Mouse (Mus musculus): Measurements from ENCODE around the gene Pdlim1.

Pdlim1 gene

DNA sequence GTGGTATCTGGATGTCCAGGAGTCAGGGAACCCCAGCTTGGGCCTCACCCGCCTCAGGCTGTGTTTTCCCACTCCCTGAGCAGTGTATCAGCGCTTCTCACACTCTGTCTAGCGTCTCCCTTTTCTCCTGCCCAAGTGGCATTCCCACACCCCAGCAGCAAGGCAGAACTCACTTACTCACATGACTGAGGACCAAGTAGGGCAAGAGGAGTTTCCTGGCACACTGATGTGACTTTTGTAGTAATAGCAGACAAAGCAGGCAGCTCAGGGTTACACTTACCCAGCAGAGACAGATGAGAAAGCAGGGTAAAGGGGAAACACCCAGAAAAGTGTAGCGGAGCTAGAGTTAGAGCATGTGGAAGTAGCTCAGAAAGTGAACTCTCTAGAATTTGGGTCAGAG lies 93.3 kb downstream of the Pdlim1 start:
- no peak for DNase-seq (ENCODE audit: low read depth, low spot score)
- Histone ChIP-seq H3K36me3 (ENCODE audit: control insufficient read depth, insufficient read depth, low read length, poor library complexity, severe bottlenecking) (no peaks in the 10 kb centered on the region), H3K27me3 (ENCODE audit: control insufficient read depth, insufficient read depth, low read length, poor library complexity, severe bottlenecking) (no peaks in the 10 kb centered on the region)
